Mouse (Mus musculus) adrenal gland, adult 18-20 months (tissue): ENCODE data around the gene Cdkn3. TPM values are rescaled to one million over a fixed set of nuclear protein-coding genes. Genes with fewer than 3 reads are reported as not detected.
"Not testable (repeated sequence)": the region's sequence is repeated elsewhere in the genome, so short reads cannot be mapped to it uniquely, and the experiment has no call there.

Source experiments
- DNase-seq, 2 experiments: peaks; one replicate each; pipeline ENCODE4 v3.0.0; 2021 to 2022; ENCODE audit warnings: low spot score in 2 of 2
- long read RNA-seq, 2 experiments: library from polyadenylated mRNA; stranded (forward); transcript quantifications; one replicate each; pipeline ENCODE4 v2.0.0; 2021
- total RNA-seq, 2 experiments: library from RNA; stranded (reverse); gene quantifications; 1 replicate in 1 of 2; 2 replicates in 1 of 2; pipeline ENCODE4 v1.2.3; 2021

Gene Cdkn3
- total RNA-seq, result under 1 TPM; 0.53 to 0.67 TPM
- long read RNA-seq, experiment 1, partial matches to known transcripts, result 0 of 1 reads
- long read RNA-seq, experiment 1, other reads (novel, unspliced or antisense), result 1 of 1 reads
- long read RNA-seq, experiment 2, partial matches to known transcripts, result 0 of 3 reads
- long read RNA-seq, experiment 2, other reads (novel, unspliced or antisense), result 3 of 3 reads

- DNase-seq, result peak; percentile 81 to 86
Measured at GRCm38 (mm10) chr14:46760355-46761029, at the start of gene Cdkn3. Gene Cdkn3, plus strand, starts transcription at chr14:46760541.

DNA sequence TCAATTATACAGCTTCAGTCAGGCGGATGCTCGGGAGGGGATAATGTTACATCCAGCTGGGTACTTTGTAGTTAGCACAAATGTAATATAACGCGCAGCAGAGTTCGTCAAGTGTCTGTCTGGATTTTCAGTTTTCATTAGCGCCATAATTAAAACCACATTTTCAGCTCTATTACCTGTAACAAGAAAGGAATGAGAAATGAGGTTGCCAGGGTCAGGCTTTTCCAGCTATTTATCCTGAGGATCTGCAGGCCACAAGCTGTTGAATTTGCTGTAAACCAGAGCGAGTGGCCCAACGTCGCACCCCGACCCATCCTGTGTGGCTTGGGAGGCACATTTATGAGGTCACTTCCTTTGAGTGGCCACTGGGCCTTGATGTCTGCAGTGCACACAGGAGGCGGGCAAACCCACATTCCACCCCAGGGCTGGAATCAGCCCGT, 41.8 kb upstream of the Cdkn3 start:
- no peak for DNase-seq

DNA sequence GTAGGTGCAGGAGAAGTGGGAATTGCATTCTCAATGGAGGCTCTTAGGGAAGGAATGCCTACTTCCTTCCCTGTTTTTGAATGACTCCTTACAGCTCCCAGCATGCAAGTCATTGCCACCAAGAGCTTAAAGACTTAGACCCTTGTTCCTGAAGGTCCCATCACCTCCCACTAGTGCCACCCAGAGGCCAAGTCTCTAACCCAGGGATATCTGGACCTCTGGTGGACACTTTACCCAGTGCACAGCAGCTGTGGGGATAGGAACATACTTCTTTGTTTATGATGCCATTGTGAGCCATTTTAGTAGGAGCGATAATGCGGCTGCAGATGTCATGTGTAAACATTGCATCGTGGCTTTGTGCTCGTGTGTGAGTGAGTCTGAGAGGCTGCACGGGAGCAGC, 38.3 kb upstream of the Cdkn3 start:
- DNase-seq, result no peak

- DNase-seq, result no peak
Measured at GRCm38 (mm10) chr14:46723828-46724227, 36.5 kb upstream of the Cdkn3 start.

GRCm38 (mm10) chr14:46724941-46725340, 35.4 kb upstream of the Cdkn3 start:
- no peak for DNase-seq

DNA sequence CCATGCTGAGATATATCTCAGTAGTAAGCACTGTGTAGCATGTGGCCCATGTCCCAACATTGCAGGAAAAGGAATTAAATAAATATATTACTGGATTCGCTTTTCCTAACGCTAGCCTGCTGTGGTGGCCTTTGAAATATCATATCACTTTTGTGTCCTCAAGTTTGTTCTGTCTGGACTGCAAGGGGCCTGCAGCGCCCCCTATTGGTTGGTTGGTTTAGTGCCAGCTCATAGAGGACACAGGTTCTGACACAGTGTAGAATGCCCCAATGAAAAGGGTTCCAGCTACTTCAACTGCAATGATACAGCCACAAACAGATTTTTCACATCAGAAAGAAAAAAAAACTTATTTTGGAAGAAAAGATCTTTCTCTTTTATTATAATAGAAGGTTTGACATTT, 34.6 kb upstream of the Cdkn3 start:
- DNase-seq, result peak in 1 of 2 experiments; percentile 30

DNA sequence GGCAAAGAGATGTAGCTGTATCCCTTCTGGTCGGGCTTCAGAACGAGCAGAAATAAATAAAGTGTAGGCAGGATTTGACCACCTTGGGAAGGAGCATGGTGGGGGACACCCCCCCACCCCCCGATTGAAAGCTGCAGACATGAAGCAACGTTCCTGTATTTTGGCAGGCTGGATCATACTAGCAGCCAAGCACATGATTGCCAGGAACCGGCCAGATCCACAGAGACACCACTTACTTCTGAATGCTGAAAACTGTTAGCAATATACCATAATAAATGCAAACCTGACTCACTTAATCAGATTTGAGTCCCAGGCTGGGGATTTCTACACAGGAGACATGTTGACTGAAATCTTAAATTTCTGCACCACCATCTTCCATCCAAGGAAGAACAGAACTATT, 26.1 kb upstream of the Cdkn3 start:
- DNase-seq, result no peak

DNA sequence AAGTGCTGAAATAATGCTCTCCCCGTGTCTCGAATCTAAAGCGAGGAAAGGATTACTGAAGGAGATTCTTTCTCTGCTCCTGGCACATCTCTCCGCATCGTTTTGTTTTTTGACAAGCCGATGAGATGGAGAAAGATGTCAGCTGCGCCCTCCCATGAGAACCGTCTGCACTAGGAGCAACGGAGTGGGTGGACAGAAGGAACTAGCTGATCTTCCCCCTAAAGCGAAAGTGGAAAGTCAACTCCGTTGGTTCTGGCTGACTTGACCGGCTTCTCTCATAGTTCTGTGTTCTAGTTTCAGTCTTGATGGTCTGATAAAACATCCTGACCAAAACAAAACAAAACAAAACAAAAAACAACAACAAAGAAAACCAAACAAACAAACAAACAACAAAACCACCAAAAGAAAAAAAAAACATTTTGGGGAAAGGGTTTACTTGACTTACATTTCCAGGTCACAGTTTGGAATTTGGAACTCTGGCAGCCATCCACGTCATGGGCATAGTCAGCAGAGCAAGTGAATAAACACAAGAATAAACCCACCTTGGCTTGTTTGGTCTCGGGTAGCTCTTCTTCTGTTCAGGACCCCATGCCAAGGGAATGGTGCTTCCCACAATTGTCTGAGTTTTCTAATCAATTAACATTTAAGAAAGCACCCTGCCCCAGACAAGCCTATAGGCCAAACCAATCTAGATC, 25.4 kb upstream of the Cdkn3 start:
- DNase-seq, result no peak

DNA sequence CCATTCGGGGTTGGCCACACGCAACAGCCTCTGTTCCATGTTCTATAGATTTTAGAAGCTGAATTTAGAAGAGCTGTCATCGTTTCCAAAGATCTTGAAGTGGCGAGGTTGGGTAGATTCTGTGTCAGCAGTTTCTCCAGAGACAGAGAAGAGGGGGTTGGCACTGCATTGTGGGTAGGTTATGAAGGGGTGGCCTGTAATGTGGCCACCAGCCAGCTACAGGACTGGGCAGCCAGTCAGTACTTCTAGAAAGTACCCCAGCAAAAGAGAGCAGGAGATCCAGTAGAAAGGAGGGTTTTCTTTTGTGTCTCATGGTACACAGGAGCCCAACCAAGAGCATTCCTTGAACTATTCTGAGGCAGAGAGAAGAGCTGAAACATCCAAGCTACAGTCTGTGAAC, 24.0 kb upstream of the Cdkn3 start:
- no peak for DNase-seq

DNA sequence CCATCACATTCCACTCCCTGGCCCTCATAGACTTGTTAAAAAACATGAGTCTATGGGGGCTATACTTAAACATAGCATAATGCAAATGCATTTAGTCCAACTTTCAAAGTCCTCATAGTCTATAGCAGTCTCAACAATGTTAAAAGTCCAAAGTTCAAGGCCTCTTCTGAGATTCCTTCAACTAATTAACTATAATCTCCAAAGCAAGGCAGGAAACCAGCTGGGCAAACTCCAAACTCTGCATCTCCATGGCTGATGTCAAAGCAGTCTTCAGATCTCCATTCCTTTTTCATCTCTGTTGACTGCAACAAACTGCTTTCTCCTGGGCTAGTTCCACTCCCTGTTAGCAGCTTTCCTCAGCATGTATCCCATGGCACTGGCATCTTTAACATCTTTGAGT, 23.0 kb upstream of the Cdkn3 start:
- not testable (repeated sequence) for DNase-seq

- no peak for DNase-seq
Measured at GRCm38 (mm10) chr14:46742674-46743073, 17.7 kb upstream of the Cdkn3 start.

- DNase-seq, result no peak
Measured at GRCm38 (mm10) chr14:46745413-46745812, 14.9 kb upstream of the Cdkn3 start.

- not testable (repeated sequence) for DNase-seq
Measured at GRCm38 (mm10) chr14:46754371-46754770, 6.0 kb upstream of the Cdkn3 start.

- no peak for DNase-seq
Measured at GRCm38 (mm10) chr14:46755851-46756250, 4.5 kb upstream of the Cdkn3 start.

- no peak for DNase-seq
Measured at GRCm38 (mm10) chr14:46757736-46758135, 2.6 kb upstream of the Cdkn3 start.

DNA sequence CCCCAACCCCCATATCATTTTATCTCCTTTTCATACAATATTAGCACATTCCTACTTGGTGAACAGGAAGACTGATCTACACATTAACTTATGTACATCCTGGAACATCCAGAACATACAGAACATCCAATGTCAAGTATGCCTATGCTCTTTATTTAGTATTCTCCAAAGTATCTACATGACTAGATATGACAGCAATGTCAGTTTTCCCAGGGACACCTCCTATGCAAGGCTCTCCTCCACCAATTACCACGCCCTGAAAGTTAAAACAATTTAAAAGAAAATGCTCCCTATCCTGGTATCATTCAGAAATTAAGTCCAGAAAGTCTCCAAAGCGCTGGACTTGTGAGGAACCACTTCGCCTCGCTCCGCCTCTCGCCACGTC, 379 bp upstream of the Cdkn3 start:
- DNase-seq, result no peak

- no peak for DNase-seq
Measured at GRCm38 (mm10) chr14:46761186-46761585, 845 bp downstream of the Cdkn3 start.

- peak in 1 of 2 experiments; percentile 4 for DNase-seq
Measured at GRCm38 (mm10) chr14:46767116-46767515, 6.8 kb downstream of the Cdkn3 start.

DNA sequence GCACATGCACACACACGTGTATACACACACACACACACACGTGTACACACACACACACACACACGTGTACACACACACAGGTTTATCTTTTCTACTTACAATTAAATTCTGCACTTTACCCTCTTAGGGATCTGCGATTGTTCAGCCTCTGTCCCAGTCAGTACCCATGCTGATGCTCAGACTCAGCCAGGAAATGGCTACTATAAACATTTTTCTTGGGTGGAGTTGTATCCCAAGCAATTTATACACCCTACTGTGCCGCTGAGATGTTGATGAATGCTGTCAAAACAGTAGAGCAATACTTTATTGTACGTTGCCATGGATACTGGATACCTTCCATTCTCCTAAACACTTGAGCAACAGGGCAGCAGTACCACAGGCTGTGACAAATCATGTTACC, 9.7 kb downstream of the Cdkn3 start:
- no peak for DNase-seq

DNA sequence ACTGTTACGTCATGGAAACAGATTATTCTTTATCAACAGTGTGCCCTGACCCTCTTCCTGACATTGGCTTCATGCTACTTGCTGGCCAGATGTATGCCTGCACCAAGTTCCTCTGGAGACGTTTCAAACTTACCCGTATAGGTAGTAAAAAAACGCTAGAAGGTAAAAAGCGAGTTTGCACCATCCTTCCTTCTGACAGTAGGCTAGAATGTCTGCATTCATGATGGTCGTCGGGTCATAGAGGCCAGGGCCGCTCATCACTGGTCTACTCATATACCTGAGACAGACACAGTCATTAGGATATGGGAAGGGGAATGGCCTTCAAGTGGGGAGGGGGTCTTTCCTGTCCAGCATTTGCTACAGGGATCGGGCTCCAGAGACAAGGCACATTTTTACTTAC, 18.4 kb downstream of the Cdkn3 start:
- no peak for DNase-seq

DNA sequence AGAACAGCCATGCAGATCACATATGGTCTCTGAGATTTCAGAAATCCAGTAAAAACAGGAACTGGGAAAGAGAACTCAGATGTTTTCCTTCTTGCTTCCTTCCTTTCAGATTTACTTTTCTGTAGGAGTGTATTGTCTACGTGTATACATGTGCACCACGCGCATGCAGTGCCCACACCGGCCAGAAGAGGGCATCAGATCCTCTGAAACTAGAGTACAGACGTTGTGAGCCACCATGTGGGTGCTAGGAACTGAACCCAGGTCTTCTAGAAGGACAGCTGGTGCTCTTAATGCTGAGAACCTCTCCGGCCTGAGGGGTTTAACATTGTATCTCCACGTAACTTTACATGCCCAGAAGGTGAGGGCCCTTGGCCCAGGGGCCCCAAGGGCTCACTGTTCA, 18.9 kb downstream of the Cdkn3 start:
- no peak for DNase-seq

GRCm38 (mm10) chr14:46781086-46781485, 20.7 kb downstream of the Cdkn3 start:
- DNase-seq, result no peak
